Mouse (Mus musculus): ENCODE measurements around the gene Rasal2.
"Not testable (repeated sequence)": the region's sequence is repeated elsewhere in the genome, so short reads cannot be mapped to it uniquely, and the experiment has no call there.

The Rasal2 gene

DNA sequence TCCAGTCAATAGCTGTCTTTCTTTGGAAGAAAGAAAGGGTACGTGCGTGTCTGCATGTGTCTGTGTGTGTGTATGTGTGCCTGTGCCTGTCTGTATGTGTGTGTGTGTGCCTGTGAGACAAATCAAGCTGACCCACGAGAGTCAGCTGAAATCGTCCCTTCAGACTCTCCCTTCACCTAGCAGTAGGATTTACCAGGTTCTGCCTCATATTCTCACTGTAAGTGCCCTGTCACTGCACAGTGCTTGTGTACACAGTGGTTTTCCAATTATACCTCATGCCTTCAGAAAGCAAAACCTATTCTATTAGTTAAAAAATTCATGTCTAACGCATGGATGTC is 168.0 kb downstream of the Rasal2 start:
- no peak for DNase-seq (ENCODE audit: low spot score in 2 of 2)

DNA sequence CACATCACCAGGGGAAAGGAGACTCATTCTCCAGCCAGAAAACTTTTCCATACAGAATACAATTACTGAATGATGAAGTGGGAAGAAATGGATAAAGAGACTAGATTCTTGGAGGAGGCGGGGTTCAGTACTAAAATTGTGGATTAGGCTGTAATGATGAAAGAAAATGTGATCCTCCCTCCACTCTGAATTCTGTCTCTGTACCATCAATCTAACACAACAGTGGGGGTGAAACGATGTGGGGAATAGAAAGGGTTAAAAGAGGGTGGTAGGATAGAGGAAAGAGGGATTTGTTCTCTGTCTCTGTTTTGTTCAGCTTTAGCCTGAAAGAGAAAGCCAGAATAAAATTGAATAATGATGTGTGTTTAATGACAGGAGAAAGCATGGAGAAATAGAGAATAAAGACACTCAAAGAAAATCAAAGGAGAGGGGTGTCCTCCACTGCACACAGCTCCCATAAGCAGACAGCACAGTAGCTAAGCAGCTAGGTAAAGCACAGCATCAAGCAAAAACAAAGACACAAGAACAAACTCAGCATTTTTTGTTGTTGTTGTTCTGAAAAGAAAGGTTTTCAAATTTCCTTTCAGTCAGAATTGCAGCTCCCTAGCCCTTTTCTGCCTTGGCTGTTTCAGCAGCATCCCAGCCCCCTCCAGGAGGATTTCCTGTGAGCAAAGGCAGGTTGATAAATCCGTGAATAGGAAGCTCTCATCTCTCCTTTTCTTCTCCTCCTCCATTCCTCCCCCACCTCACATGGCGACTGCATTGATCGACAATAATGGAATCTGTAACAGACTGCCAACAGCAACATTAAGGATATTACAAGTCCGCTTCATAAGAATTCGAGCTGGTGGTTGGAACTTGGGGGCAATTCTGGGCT is 168.6 kb downstream of the Rasal2 start:
- no peak for DNase-seq (ENCODE audit: low spot score in 2 of 2)

DNA sequence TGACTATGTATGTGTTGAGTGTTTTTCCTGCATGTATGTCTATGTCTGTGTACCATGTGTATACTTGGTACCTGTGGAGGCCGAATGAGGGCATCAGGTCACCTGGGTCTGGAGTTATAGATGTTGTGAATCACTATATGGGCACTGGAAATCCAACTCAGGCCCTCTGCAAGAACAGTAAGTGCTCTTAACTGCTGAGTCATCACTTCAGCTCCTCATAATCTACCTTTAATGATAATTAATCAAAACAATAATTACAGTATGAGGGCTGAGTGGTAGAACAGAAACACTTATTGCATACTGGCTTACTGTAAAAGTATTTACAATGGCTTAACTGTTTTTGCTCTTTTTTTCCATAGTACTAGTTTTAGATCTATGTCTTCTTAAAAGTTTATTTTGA is 172.7 kb downstream of the Rasal2 start:
- DNase-seq (ENCODE audit: low spot score in 2 of 2), result no peak

DNA sequence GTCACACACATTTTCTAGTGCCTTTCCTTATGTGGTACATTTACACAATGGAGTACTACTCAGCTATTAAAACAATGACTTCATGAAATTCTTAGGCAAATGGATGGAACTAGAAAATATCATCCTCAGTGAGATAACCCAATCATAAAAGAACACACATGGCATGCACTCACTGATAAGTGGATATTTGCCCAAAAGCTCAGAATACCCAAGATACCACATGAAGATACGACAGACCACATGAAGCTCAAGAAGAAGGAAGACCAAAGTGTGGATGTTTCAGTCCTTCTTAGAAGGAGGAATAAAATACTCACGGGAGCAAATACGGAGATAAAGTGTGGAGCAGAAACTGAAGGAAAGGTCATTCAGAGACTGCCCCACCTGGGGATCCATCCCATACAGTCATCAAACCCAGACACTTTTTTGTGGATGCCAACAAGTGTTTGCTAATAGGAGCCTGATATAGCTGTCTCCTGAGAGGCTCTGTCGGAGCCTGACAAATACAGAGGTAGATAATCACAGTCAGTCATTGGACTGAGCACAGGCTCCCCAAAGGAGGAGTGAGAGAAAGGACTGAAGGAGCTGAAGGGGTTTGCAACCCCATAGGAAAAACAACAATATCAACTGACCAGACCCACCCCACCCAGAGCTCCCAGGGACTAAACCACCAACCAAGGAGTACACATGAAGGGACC is 175.6 kb downstream of the Rasal2 start:
- not testable (repeated sequence) for DNase-seq (ENCODE audit: low spot score in 2 of 2)

DNA sequence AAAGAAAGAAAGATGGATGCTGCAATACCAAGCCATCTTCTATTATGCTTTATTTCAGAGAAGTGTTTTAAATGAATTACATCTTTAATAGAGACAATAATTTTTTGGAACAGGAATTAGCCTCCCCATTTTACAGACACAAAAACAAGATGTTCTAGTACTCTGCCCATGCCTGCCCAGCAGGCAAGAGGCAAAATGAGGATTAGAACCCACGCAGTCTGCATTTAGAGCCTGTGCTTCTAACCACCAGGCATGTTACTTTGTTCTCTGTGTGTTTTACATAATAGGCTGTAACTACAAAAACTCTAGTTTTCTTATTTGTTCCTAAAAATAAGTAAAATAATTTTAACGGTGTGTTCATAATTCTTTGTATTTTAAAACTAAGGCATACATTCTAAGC is 178.9 kb downstream of the Rasal2 start:
- DNase-seq (ENCODE audit: low spot score in 2 of 2), result no peak

DNA sequence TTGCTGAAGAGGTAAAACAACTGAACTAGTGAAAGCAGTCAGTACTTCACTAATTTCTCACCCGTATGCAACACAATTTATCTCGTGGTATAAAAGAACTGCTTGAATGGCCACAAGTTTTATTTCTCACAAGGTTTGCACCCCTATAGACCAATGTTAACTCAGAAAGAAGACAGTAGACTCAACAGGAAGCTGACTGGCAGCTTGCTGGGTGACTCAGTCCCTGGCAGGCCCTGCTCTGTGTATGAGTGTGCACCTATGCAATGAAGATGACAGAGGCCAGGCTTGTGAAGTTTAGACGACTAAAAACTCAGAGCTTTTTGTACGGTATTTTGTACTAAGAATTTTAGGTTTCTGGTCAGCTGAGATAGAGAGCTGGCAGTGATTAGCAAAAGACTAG is 180.0 kb downstream of the Rasal2 start:
- no peak for DNase-seq (ENCODE audit: low spot score in 2 of 2)

DNA sequence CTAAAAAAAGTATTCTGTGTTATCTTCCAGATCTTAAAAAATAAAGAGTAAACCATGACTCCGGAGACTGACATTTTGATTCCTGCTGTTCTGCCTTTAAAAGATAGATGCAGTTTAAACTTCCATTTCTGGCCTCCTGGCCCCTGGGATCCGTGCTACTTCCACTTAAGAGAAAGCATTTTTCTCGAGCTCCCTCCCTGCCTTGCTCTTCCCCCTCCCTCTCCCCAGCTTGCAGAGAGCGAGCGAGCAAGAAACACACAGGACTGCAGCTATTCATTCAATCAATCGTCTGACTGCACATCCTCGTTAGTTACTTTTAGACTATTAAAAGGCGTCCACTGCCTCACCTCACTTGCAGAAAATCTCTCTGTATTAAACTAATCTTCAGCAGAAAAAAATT is 181.4 kb downstream of the Rasal2 start:
- peak in 1 of 2 experiments; percentile 40 for DNase-seq (ENCODE audit: low spot score in 2 of 2)

DNA sequence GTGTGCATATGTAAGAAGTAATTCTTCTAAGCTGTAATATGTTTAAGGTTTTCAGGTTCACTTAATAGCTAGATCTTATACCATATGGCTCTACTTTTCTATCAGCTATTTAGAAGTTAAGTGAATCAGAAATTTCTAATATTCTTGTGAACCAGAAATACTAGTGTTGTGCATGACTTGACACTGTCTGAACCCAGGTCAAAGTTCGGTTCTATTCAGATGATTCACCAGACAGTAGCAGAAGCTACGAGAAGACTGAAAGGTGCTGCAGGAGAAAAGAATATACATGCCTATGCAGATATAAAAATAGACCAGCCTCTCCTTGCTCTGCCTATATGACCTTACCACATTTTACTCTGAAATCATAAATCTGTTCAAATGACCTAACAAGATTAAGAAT is 182.0 kb downstream of the Rasal2 start:
- DNase-seq (ENCODE audit: low spot score in 2 of 2), result no peak

DNA sequence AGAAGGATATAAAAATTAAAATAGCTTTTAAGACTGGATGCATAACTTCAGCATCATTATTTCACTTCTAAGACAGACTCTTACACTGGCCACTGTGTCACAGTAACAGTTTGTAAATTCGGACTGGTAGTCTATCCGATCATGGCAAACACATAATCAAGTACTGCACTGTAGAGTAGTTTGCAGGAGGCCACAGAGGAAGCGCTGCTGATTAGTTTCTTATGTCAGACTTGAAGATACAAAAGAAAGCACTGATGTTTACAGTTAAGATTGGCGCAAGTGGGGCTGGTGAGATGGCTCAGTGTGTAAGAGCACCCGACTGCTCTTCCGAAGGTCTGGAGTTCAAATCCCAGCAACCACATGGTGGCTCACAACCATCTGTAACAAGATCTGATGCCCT is 187.4 kb downstream of the Rasal2 start:
- no peak for DNase-seq (ENCODE audit: low spot score in 2 of 2)

DNA sequence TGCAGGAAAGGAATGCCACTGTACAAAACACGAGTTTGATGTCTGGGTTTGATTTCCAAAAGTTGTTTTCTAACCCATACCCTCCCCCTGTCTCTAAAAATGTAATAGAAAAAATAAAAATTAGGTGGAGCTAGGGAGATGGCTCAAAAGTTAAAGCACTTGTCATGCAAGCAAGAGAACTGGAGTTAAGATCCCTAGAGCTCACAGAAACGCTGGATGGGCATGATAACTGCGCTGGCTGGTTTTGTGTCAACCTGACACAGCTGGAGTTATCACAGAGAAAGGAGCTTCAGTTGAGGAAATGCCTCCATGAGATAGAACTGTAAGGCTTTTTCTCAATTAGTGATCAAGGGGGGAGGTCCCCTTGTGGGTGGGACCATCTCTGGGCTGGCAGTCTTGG is 191.5 kb downstream of the Rasal2 start:
- no peak for DNase-seq (ENCODE audit: low spot score in 2 of 2)

DNA sequence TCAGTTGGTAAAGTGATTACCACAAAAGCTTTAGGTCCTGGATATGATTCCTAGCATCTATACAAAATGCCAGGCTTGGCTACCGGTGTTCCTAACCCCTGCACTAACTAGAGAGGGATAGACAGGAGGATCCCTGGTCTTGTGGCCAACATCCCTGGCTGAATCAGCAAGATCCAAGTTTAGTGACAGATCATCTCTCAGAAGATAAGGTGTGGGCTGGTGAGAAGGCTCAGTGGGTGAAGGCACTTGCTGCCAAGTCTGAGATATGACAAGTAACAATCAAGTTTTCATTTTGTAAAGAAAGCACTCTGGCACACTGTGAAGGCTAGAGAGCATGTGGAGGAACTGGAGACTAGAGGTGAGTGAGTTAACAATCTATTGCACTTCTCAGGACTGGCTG is 191.9 kb downstream of the Rasal2 start:
- DNase-seq (ENCODE audit: low spot score in 2 of 2), result peak; percentile 20 to 48

DNA sequence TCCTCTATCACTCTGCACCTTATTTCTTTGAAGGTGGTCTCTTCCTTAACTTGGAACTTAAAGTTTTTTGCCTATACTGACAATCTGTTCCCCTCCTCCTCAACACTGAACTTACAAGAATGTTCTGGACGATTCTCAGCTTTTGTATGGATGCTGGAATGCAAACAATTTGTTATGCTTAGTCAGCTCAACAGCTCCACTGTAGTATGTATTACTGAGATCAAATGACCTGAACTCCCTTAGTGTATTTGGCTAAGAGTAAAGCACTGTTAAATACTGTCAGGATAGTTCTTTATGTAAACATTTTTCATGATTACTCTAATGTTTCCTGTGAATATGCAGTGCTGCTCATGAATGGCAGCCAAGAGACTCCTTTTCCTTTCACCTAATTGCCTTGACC is 203.6 kb downstream of the Rasal2 start:
- no peak for DNase-seq (ENCODE audit: low spot score in 2 of 2)

DNA sequence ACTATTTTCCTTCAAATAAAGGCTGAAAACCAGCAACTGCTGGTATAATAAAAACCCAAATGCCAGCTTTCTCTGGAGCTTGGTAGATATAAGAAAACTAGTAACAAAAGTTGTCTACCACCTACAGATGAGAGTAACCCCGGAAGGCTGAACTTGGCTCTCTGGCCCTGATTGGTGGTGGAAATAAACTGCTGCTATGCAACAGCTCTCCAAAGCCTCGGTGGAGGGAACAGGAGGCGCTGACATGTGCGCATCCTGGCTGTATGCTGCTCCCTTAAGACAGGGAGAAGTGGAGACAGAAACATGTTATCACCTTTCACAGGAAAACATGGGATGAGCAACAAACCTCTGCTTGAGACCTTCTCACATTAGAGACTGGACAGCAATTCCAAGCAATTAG is 206.7 kb downstream of the Rasal2 start:
- DNase-seq (ENCODE audit: low spot score in 2 of 2), result no peak

DNA sequence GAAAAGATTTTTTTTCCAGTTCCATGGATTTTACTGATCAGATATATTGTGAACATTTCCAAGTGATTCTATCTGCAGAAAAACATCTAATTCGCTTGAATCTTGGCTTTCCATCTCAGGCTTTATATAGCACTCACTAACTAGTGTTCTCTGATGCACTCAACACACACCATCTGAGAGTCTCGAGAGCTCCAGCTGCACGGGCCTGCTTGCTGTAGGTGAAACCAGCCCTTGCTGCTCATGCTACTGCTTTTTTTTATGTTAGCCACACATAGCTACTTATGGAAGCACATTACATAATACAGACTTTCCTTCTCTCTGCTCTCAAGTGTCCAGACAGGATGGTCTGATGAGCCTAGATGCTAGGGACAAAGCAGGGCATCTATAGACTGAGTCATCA is 229.4 kb downstream of the Rasal2 start:
- DNase-seq (ENCODE audit: low spot score in 2 of 2), result peak; percentile 59 to 74

DNA sequence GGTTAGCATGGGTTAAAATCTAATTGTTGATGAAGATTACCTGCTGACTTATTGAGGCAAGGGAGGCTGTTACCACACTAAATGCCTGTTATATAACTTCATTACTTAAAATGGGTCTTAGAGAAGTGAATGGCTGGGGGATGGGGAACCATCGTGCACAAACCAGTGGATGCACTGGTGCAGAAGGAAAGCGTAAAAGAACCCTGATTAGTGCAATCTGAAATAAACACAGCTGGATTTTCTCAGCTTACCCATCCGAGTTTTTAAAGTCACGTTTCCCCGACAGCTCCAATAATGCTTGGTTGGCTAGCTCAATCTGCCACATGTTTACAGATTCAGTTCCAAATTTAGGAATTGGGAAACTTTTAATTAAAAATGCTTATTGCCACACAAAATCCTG is 230.0 kb downstream of the Rasal2 start:
- DNase-seq (ENCODE audit: low spot score in 2 of 2), result peak in 1 of 2 experiments; percentile 28

DNA sequence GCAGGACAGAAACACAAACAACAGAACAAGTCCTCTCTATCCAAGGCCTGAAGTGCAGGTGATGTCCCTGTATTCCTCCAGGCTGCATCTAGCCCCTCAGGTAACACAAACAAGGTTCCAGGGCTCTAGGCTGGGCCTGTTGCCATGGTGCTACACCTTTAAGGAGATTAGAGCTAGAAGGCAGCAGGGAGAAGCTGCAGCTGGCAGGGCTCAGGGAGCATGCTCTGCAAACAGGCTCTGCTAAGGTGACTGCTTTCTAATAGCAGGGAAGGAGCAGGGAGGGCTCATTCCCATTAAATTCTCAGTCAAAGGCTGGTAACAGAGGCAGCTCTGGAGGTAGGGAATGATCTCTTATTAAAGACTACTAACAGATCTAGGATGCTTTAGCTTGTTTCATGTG is 231.3 kb downstream of the Rasal2 start:
- no peak for DNase-seq (ENCODE audit: low spot score in 2 of 2)

DNA sequence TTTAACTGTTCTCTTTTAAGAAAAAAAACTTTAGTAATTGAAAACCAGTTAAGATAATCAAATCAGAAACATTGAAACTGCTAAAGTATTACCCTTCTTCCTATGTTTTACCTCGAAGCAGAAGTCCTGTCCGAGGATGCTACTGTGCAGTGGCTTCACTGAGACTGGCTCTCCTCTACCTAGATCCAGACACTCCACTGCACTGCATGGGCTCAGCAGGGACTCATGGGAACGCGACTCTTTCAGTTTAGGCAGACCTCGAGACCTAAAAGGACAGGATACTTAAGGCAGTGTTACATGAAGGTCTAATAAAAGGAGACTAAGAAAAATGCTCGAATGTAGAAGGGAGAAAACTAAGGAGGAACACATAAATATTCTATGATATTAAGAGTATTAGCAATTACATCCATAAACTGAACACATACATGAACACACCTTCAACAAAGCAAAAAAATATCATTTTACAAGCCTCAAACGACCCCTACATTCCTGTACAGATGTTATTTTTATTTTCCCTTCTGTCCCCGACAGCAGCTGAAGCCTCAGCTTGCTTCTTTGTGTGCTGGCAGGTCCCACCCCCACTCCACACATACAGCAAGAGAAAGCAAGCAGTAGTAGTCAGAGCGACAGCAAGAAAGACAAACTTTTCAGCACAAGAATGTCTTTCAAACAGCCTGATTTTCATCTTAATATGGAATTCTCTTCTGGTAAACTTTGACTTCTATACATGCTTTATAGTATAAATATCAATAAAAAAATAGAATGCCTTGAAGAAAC is 233.2 kb downstream of the Rasal2 start:
- no peak for DNase-seq (ENCODE audit: low spot score in 2 of 2)

DNA sequence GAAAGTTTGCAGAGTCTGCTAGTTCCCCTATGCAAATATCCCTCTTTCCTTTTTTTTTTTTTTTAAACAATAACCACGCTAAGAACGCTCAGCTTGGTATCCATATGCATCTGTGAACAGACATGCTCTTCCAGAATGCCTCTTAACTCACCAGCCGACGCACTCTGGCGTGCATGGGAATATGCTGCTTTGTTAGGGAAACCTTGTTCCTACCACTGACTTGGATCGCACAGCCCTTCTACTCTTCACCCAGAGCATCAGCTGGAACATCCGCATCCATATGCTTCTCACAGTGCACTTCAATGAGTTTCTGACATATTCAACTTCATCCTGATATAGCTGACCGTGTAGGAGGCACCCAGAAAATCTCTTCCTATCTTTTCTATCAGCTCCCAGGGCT is 243.1 kb downstream of the Rasal2 start:
- peak; percentile 41 to 75 for DNase-seq (ENCODE audit: low spot score in 2 of 2)

DNA sequence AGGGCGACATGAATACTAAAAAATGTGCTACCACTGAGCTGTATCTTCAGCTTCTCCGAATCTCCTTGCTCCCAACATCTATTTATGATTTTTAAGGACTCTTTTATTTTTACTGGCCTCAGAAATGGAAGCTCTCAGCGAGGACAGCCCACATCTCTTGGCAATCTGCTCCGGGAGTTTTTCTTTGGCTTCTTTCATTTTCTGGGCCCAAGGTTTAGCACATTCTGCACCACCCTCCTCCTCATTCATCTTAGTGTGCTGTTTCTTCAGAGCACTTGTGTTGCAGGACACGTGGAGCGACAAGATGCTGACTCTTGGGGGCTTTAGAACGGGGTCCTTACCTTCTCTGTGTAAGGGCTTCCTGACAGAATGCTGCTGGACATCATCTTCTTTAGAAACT is 243.5 kb downstream of the Rasal2 start:
- peak; percentile 66 to 80 for DNase-seq (ENCODE audit: low spot score in 2 of 2)

DNA sequence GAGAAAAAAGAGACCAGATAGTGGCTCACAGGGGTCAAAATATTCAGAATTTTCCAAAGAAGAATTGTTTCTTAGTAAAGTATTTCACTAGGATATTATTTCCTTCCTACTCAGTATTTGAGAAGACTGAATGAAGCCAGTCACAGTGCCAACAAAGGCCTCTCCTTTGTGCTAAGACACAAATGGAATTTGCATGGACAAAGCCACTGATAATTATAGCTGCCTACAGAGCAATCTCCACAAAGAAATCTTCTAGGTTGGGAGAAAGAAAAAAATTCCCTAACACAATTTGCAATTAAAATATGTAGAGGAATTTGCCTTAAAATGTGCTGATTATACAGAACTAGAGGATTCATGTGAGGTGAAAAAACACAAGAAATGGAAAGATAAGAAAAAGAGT is 258.6 kb downstream of the Rasal2 start:
- no peak for DNase-seq (ENCODE audit: low spot score in 2 of 2)

DNA sequence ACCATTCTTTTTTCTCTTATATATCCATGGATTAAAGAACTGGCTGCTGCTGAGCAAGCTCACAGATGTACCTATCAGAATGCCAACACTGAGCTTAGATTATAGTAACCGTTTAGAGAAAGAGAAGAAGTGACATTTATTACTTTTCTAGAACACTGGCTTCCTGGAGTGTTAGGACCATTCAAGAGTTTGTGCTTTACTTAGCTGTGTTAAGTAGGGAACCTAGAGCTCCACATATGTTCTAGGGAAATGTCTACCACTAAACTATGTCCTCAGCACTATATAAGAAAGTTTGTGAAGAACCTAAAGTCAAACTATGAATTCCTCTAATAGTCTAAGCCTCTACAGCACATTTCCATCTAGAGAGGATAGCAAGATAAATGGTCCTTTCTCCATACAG is 262.3 kb downstream of the Rasal2 start:
- DNase-seq (ENCODE audit: low spot score in 2 of 2), result no peak

DNA sequence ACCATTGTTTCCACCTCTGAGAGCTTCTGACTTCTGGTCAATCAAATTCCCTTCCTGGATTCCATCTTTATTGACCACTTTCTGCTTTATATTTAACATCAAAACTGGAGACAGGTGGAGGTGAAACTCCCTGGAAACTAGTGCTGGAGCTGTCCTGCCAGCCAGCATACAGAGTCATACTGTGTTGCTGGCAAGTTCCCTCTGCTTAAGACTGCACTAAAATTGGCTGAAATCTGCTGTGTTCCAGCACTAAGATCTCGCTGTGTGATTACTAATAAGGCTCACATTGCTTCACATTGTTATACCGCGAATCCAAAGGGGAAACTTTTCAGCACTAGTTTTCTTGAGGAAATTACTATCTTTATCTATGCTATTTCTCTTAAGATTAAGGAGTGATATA is 267.8 kb downstream of the Rasal2 start:
- no peak for DNase-seq (ENCODE audit: low spot score in 2 of 2)

All from right cerebral cortex, postnatal 36 days (tissue).